Mouse (Mus musculus): ENCODE measurements around the gene Kcnq2.

The Kcnq2 gene

DNA sequence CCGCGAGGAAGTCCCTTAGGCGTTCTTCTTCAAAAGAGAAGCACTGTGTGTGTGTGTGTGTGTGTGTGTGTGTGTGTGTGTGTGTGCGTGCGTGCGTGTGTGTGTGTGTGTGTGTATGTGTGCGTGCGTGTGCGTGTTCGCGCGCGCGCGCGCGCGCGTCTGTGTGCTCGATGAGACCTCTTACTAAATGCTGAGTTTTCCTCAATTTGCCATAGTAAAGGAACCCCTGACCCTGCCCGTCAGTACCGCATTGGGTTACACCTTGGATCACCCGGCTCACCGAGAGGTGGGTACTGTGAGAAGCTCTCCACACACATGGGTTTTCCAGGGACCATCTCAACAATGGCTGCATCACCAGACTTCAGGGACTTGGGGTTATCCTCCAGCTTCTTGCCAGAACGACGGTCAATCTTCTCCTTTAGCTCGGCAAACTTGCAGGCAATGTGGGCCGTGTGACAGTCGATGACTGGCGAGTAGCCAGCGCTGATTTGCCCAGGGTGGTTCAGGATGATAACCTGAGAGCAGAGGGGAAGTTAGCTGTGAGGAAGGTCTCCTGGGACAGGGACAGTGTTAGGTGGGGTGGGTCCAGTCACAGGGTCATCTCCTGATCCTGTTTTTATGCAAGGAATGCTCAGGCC is 13.3 kb upstream of the Kcnq2 start:
- in situ Hi-C loops (cut with MboI; ENCODE audit: low sequenced_read_pairs) = loop anchor here (25.0 kb wide), 1 partner anchor 636 kb away; no protein-coding TSS in a partner anchor

- in situ Hi-C loops (cut with MboI; ENCODE audit: low sequenced_read_pairs) = loop anchor here (25.0 kb wide), 1 partner anchor 635 kb away; no protein-coding TSS in a partner anchor
Observed at GRCm38 (mm10) chr2:181147546-181148317, 12.6 kb upstream of the Kcnq2 start.

- in situ Hi-C loops (cut with MboI; ENCODE audit: low sequenced_read_pairs) = loop anchor here (25.0 kb wide), 1 partner anchor 635 kb away; no protein-coding TSS in a partner anchor
Observed at GRCm38 (mm10) chr2:181146976-181147545, 12.0 kb upstream of the Kcnq2 start.

- in situ Hi-C loops (cut with MboI; ENCODE audit: low sequenced_read_pairs) = loop anchor here (25.0 kb wide), 1 partner anchor 632 kb away; no protein-coding TSS in a partner anchor
Observed at GRCm38 (mm10) chr2:181144675-181145074, 9.6 kb upstream of the Kcnq2 start.

GRCm38 (mm10) chr2:181143509-181144276 is 8.6 kb upstream of the Kcnq2 start:
- in situ Hi-C loops (cut with MboI; ENCODE audit: low sequenced_read_pairs) = loop anchor here (25.0 kb wide), 1 partner anchor 631 kb away; no protein-coding TSS in a partner anchor

DNA sequence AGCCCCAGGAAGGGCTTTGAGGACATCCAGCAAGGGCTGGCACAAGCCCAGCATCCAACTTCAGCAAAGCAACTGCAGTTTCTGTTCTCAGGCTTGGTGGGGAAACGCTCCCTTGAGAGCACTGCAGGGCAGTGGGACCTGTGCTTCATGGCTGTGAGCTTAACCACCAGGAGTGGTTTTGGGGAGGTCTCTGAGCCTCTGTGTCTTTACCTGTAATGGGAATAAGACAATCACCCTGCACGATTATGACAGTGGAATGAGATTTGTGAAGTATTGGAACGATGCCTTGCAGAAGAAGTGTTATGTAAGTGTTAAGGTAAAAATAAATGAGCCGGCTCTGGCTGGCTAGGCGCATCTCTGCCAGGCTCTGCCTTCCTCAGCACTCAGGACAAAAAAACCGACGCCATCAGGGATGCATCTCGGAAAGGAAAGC is 7.6 kb upstream of the Kcnq2 start:
- in situ Hi-C loops (cut with MboI; ENCODE audit: low sequenced_read_pairs) = loop anchor here (25.0 kb wide), 1 partner anchor 630 kb away; no protein-coding TSS in a partner anchor

- in situ Hi-C loops (cut with MboI; ENCODE audit: low sequenced_read_pairs) = loop anchor here (25.0 kb wide), 1 partner anchor 627 kb away; no protein-coding TSS in a partner anchor
Observed at GRCm38 (mm10) chr2:181139641-181140193, 4.6 kb upstream of the Kcnq2 start.

DNA sequence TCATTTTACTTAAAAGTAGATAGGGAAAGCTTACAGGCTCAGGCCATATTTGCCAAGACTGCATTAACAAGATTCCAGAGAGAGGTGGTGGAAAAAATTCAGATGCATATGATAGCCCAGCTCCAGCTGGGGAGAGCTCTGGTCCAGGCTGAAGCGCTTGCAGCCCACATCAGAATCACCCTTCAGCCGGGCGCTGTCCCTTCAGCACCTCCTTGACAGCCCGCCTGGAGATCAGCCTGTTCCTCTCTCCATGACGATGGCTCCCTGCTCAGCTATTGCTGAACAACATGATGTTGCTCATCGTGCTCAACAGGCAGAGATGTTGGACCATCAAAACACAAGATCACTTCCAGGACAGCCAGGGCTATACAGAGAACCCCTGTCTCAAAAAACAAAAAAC is 1.8 kb upstream of the Kcnq2 start:
- in situ Hi-C loops (cut with MboI; ENCODE audit: low sequenced_read_pairs) = loop anchor here (25.0 kb wide), 1 partner anchor 625 kb away; no protein-coding TSS in a partner anchor

DNA sequence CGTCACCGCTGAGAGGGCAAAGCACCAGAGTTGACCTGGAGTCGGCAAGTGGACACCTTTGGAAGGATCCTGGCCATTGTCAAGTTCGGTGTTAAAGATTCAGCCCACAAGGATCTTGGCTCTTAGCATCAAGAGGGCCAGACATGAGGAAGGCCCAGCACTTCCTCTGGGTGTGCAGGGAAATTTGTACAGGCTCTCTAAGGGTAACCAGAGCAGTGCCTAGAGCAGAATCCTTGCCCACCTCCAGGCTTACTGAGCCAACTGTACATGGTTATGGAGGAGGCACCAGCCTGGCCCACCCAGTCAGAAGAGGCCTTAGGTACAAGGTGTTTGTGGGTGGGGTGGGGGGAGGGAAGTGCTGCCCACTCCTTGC is 332 bp upstream of the Kcnq2 start:
- in situ Hi-C loops (cut with MboI; ENCODE audit: low sequenced_read_pairs) = loop anchor here (25.0 kb wide), 1 partner anchor 623 kb away; no protein-coding TSS in a partner anchor

GRCm38 (mm10) chr2:181133837-181134590 is 1.1 kb downstream of the Kcnq2 start:
- in situ Hi-C loops (cut with MboI; ENCODE audit: low sequenced_read_pairs) = loop anchor here (25.0 kb wide), 1 partner anchor 622 kb away; no protein-coding TSS in a partner anchor

DNA sequence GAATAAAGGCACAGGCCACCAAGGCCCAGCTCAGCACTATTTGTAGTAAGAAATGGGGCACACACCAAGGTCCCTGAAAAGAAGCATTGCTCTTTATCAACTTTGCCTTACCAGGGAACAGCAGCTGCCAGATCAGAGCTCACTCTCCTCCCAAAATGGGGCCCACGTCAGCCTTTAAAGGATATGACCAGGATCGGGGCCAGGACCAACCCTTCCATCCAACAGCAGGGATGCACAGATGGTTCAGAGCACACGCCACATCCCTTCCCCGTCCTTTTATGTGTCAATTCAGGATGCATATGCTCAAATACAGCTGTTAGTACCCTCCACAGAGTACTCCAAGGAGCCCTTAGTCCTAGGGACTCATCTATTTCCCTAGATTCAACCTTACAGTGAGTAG is 4.9 kb downstream of the Kcnq2 start:
- in situ Hi-C loops (cut with MboI; ENCODE audit: low sequenced_read_pairs) = loop anchor here (25.0 kb wide), 1 partner anchor 618 kb away; no protein-coding TSS in a partner anchor

GRCm38 (mm10) chr2:181128963-181129362 is 6.1 kb downstream of the Kcnq2 start:
- in situ Hi-C loops (cut with MboI; ENCODE audit: low sequenced_read_pairs) = loop anchor here (25.0 kb wide), 1 partner anchor 617 kb away; no protein-coding TSS in a partner anchor

GRCm38 (mm10) chr2:181127786-181128185 is 7.3 kb downstream of the Kcnq2 start:
- in situ Hi-C loops (cut with MboI; ENCODE audit: low sequenced_read_pairs) = loop anchor here (25.0 kb wide), 1 partner anchor 615 kb away; no protein-coding TSS in a partner anchor

DNA sequence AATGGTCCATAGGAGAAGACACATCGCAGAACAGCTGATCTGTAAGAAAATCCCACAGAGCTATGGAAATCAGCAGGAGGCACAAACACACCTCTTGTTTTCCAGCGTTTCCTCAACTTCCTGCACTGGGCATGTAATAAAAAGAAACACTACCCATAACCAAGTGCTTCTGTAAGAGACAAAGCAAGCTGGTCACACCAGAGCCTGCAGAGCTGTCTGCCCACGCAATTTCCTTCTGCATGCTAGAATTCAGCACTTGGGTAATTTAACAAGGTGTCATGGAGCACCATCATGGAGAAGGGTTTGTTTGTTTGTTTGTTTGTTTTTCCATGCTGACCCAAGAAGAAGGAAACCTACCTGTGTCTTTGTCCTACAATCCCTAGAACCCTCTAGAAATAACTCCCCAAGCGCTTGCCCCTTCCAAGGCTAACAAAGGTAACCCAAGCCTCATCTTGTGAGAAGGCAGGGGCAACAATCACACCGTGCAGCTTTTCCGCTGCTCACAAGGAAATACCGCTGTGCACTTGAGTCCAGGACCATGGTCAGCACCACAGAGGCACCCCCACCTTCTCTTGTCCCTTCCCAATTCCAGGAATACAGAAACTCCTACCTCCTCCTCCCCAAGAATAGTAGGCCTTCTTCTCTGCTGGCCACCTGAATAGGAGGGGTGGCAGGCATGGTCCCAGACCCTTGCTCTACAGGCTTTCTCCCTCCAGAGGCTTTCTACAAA is 9.2 kb downstream of the Kcnq2 start:
- in situ Hi-C loops (cut with MboI; ENCODE audit: low sequenced_read_pairs) = loop anchor here (25.0 kb wide), 1 partner anchor 614 kb away; no protein-coding TSS in a partner anchor

DNA sequence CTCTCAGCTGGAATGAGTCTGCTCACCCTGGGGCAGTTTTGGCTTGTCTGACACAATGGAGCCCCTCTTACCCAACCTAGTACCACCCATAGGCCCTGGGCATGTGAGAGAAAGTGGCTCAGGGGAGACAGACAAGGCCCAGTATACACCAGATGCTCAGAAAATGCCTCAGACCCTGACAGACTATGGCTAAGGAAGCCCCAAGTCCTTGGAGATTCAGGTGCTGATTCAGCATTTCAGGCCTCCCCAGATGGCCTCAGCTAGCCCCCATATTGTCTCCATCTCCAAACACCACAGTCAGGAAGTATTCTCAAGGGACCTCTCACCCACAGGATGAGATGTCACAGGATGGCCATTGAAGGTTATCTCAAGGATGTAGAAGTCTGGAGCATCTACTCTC is 12.5 kb downstream of the Kcnq2 start:
- in situ Hi-C loops (cut with MboI; ENCODE audit: low sequenced_read_pairs) = no loop called here

GRCm38 (mm10) chr2:181120922-181121449 is 14.1 kb downstream of the Kcnq2 start:
- in situ Hi-C loops (cut with MboI; ENCODE audit: low sequenced_read_pairs) = no loop called here

GRCm38 (mm10) chr2:181119952-181120351 is 15.1 kb downstream of the Kcnq2 start:
- in situ Hi-C loops (cut with MboI; ENCODE audit: low sequenced_read_pairs) = no loop called here

DNA sequence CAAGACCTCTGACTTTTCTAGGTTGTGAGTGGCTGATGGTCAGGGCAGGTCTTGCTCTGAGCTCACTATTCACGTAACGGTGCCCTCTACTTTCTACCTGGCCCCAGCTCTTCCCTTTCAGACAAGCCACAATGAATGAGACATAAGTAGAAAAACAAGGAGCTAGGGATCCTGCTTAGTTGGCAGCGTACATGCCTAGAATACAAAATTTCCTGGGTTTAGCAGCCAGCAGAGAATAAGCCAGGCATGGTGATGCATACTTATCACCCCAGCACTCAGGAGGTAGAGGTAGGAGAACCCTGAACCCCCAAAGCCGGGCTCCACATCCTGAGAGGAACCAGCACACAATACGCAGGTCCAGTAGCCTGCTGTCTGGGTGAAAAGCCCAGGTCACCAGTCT is 18.7 kb downstream of the Kcnq2 start:
- in situ Hi-C loops (cut with MboI; ENCODE audit: low sequenced_read_pairs) = no loop called here
